Mouse (Mus musculus) c-Kit-negative CD71-positive TER-119-positive erythroid progenitor cells, embryonic 14.5 days (primary cell): ENCODE measurements around the gene Usf2.
A peak's percentile ranks its signal among the peaks of the same experiment; 100 is the strongest.

Experiments used
- DNase-seq: peaks from one replicate; pipeline ENCODE4 v3.0.0-alpha.2; 2013; ENCODE audit warnings: low read depth, low spot score

Usf2 gene

DNA sequence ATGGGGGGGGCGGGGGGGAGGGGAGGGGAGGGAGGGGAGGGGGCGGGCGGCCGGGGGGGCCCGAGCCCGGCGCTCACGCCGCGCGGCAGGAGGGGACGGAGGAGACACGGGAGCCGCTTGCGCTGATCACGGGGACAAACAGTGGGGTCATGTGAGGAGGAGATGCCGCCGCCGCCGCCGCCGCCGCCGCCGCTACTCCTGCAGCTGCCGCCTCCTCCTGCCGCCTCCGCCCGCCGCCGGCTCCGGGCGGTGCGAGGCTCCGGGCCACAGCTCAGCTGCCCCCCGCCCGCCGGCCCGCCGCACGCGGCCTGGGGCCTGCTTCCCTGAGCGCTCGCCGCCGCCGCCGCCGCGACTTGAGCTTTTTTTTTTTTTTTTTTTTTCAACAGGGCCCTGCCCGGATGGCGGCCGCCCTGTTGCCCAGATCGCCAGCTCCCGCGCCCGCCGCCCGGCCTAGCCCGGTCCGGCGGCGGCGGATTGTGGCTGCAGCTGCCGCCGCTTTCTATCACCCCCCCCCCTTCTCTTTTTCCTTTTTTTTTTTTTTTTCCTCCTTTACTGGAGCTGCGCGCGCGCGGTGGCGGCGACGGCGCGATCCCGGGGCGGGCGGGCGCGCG, at the start of gene Usf2:
TSS of gene Usf2 (minus strand) at position 48 of the 611 bp plus-strand sequence.
- peak; percentile 34 for DNase-seq

DNA sequence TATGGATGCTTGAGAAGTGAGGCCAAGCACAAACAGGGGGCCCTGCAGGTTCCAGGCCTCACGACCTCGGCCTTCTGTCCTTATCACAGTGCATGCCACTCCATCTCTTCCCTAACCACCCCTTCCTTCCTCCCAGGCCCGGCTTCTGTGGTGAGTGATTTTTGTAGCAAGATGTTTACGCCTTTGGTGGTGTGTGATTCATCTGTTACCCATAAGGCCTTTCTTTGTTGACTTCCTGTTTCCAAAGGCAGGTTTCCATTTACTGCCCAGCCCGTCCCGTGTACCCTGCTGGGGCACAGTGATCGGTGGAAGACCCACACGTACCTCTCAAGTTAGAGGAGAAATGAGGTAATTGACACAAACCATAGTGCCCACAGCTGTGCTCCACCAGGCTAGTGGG, 46.0 kb upstream of the Usf2 start:
- DNase-seq = no peak

DNA sequence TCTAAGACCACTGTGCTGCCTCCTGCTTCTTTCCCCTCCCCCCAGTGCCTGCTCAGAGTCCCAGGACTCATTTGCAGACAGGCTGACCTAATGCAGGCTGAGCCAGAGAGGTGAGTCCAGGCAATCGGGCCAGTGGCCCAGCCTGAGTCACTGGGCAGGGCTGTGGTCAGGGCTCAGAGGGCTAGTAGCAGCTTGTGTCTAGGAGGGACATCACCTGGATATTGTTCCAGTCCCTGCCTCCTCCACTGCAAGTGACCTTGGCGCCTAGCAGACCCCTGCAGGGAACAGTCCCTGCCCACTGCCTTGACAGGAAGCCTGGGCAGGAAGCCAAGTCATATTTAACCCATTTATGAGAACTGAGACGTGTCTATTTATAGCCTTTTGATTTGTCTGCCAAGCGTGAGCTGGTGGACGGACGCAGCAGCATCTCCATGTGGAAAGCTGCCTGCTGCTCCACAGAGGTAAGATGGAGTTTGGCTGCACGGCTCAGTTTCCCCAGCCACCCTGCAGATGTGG, 44.0 kb upstream of the Usf2 start:
- no peak for DNase-seq

DNA sequence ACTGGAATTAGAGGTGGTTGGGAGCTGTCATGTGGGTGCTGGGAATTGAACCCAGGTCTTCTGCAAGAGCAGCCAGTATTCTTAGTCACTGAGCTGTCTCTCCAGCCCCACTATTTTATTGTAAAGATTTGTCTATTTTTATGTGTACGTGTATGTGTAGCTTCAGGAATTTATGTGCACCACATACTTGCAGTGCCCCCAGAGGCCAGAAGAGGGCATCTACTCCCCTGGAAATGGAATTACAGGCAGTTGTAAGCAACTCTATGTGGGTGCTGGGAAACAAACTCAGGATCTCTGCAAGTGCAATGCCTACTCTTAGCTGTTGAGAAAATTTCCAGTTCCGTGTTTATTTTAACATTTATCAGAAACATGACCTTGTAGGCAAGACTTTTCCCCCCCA, 39.9 kb upstream of the Usf2 start:
- DNase-seq = no peak

DNA sequence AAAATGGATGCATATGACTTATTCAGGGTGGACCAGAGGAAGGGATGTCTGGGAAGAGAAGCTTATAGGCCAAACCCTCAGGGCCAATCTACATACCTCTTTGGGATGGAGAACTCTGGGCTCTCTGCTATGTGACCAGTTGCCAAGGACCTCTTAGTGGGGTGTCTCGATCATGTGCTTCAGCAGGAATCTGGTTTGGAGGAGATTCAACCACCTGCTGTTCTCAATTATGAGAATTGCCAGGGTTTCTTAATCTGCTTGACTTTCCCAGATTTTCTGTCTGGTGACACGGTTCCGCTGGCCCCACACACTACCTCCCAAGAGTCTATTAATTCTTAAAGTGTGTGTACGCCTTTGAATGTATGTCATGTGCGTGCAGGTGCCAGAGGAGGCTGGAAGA, 37.4 kb upstream of the Usf2 start:
- no peak for DNase-seq

DNA sequence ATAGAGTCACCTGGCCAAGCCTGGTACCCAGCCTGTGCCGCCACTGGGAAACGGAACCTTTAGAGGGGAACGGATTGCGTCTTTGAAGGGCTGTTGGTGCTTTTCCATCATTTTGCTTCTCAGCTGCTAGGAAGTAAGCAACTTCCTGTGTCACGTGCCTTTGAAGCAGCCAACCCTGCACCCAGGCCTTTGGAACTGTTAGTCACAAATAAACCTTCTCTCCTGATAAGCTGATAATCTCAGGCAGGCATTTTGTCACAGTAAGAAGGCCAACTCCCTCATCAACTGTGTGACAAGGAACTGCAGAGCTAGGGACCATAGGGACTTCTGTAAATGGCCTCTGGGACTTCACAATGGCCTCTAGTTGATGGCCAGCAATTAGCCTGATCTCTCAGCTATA, 35.5 kb upstream of the Usf2 start:
- DNase-seq = no peak

DNA sequence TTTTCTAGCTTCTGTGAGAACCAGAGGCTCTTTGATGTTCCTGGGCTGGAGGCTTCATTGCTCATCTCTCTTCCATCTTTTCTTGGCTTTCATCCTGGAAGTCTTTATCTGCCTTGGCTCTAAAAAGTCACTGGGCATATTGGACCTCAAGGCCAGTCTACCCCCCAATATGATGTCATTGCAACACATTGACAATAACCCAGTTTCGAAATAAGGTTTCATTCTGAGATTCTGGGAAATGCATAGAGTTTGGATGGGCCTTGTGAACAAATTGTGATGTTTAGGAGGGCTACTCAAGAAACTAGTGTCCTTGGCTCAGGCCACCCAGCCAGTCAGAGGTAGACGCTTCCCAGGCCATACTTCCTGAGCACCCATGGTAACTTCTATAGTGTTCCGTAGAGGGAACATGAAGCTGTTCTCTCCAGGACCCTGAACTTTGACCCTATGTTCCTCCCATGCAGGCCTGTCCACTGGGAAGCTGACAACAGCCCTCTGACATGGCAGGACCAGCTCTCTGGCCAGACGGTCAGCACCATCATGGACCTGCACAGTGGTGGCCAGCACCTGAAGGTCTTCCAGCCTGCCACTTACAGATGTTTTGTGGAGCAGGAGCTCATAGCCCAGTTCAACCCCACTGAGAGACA, 32.0 kb upstream of the Usf2 start:
- no peak for DNase-seq

DNA sequence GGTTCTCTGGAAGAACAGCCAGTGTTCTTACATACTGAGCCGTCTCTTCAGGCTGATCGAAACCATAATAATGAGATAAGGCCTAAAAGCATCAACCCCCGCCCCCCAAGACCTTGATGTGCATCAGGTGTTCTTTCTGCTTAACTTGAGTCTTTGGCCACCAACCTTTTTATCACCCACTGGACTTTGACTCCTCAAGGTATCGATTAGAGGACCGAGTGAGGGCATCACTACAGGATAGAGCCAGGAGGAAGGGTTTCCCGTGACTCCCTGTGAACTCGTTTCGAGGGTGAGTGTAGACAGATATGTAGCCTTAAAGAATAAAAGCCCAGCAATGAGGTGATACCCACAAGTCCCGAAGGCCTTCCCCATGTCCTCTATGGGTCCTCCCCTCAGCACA, 28.8 kb upstream of the Usf2 start:
- no peak for DNase-seq

DNA sequence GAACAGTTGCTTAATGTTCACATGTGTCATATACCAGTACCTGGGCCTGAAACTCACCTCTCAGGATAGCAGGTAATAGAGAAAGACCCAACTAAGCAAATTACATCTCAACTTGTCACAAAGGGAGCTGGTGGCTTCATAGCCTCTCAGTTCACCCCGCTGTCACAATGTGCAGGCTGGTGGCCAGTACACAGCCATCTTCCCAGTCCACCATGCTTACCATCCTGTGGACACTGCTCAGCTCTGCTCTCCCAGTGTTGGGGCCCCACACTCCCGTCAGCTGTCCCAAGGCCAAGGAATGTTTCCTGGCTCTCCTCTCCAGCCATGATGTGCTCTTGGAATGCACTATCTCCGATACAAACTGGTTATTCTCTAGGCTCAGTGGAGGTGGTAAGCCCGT, 25.1 kb upstream of the Usf2 start:
- DNase-seq = no peak

DNA sequence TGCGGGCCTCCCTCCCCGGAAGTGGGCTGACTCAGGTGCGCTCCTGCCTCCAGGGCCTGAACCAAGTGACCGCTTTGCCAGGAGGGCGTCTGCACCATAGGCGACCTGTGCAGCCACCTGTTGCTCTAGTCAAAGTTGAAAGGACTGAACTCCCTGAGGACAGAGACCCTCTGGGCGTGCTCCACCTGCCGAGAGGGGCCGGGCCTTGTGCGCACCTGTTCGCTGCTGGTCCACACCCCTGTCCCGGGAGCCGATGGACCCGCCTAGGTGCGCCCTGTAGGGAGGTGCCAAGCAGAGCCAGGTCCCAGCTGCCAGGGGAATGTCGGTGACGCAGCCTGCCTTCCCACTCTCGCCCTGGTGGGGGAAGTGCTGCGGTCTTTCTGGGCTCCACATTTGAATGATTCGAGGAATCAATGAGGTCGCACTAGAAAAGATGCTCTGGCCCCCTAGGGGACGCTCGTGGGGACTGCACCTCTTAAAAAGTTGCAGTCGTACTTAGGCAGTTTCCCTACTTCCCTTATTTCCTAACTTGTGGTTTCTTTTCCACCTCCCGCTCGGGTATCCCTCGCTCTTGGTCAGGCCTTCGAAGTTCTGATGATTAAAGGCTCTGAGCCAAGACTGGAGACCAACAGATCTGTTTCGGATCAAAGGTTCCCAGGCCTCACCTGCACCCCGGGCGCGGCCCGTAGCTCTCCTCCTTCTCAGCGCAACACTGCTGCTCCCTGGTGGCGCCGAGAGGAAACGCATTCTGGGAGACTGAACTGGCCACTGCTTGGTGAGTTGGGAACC, 17.1 kb upstream of the Usf2 start, which contains the start of gene Fam187b:
TSS of gene Fam187b (plus strand) at position 290 of the 789 bp plus-strand sequence.
- peak; percentile 62 for DNase-seq

DNA sequence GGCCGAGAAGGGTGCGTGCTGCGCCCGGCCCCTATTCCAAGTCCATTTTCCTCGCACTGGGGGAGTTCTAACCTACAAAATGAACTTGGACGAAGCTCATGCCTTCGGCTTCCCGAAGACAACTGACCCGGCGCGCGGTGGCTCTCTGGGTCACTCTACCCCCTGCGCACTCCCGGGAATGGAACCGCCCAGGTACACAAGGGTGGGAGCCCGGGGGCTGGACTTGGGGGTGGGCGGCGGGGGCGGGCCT, 16.6 kb upstream of the Usf2 start, which contains the start of gene Lsr:
TSS of gene Lsr (minus strand) at position 214 of the 250 bp plus-strand sequence.
- no peak for DNase-seq

DNA sequence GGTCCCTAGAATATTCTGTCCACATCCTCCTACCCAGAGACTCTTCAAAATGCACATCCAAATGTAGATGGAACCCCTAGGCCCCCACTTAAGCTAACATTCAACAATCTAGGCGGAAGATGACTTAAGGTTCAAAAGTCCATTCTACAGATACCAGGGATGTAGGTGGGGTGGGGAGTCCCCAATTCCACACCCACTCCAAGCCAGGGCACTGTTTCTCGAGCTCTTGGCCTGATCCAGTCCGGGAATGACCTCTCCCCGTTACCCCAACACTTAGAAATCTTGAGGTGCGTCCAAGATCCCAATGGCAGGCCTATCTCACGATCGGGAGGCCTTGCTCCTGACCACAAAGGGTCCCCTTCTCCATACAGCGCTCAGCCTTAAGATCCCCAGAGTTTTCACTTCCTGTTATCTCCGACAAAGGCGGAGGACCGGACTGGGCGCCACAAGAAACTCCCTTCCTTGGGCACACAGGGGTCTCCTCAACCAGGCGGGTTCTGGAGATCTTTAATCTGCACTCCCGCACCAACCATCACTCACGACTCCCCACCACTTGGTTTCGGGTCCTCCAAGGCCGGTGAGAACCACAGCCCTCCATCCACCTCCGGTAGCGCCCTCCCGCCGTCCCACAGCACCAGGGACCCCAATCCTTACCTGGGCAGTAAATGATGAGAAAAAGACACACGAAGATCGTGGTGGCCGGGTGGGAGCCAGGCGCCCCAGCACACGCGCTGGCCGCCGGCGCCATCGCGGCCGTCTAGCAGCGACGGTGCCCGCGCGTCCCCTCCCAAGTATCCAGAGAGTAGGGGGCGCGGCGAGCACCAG, 16.0 kb upstream of the Usf2 start:
- DNase-seq = no peak

DNA sequence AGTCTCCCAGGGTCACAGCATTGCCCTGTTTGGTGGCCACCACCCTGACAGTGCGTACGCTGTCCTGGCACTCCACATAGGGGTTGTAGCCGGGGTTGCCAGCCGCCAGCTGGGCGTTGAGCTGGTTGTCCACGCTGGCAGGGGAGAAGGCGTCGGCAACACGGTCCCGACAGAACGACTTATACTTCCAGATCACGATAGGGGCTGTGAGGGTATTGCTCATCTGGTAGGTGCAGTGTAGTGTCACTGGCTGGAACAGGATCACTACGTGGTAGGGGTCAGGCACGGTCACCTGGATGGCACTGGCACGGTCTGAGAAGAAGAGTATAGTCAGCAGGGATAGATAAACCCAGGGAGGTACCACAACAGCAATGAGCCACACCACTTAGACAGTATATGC, 15.3 kb upstream of the Usf2 start:
- no peak for DNase-seq

DNA sequence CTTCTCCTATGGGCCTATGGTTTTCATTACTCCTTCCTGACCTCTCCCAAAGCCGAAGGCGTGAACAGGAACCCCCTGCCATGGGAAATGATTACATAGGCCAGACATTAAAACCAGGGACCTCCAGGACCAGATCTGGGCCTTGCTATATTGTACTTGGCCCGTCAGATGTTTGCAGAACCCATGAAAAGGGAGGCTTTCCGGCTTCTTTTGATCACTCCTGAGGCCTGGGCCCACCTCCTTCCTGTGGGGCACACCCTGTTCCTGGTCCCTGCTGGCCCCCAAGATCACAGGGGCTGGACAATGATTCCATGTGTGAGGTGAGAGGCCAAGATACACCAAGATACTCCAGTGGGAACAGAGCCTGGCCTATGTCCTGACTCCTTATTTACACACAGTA, 12.6 kb upstream of the Usf2 start:
- no peak for DNase-seq

DNA sequence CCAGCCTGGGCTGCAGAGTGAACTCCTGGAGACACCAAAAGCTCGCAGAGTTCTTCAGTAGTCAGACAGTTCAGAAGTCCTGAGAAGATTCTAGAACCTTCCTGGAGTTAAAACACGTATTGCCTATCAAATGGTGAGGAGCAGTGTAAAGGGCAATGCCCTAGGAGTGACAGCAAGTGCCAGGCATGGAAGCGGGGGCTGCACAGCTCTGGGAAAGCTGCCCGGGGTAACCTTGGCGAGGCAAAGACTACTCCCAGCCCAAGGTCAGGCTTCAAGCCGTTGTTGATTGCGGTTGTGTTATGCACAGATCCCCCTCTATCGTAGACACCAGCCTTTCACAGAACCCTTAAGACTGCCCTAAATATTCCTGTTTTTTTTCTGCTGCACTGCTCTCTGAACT, 12.0 kb upstream of the Usf2 start:
- DNase-seq = no peak

DNA sequence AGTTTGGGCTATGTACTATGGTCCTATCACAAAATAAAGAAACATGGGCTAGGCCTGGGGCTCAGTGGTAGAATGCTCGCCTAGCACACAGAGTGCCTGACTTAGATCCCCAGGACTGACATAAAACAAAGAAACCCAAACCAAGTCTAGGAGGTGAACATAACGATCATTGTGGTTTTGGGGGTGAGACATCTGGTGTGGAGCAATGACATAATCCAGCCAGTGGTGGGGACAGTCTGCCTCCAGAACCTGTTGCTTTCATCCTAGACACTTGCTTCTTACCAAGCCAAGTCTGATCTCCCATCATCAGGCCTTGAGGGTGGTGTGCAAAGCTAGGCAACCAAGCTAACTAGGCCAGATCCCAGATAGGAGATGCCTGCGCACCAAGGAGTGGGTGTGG, 10.1 kb upstream of the Usf2 start:
- DNase-seq = no peak

DNA sequence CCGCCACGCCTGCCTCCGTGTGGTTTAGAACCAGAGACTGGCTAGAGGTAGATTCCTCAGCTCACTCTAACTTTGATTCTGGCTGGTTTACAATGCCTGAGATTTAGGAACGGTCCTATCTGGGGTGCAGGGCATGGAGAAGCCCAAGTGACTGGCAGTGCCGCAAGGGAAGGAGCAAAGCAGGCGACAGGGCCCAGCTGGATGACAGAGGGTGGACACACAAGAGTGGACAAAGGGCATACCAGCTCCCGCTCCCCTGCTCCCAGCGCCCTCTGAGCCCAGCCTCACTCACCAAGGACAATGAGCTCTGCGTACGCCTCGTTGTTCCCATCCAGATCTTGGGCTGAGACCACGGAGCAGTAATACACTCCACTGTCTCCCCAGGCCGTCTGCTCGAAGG, 9.1 kb upstream of the Usf2 start:
- no peak for DNase-seq

DNA sequence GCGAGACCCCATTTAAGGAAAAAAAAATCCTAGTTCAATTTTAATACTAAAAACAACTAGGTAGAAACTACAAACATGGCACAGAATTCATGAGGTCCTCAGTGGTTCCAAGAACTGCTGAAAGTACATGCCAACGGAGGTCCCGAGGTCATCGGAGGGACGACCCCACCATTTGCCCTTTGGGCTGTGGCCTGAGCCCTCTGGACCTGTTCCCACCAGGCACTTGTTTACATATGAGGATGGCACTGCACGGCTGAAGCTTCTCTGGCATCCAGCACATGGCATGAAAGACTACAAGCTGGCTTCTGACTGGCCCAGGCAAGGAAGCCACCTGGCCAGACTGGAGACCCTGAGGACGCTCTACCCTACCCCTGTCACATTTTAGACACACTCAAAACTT, 7.8 kb upstream of the Usf2 start:
- DNase-seq = no peak

DNA sequence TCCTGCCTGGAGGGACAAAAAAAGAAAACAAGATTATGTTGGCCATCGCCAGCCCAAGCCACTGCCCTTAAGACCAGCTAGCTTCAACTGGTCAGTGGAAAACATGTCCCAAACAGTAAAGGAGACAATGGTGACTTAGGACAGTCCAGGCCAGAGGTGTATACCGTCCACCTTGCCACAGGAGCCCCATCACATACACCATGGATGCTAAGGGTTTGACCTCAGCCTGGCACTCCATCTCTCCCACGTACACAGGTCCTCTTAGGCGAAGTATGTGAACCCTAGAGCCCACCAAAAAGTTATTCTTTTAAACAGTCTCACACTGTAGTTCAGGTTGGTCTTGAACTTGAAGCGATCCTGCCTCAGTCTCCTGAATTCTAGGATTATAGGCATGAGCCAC, 6.3 kb upstream of the Usf2 start:
- no peak for DNase-seq

DNA sequence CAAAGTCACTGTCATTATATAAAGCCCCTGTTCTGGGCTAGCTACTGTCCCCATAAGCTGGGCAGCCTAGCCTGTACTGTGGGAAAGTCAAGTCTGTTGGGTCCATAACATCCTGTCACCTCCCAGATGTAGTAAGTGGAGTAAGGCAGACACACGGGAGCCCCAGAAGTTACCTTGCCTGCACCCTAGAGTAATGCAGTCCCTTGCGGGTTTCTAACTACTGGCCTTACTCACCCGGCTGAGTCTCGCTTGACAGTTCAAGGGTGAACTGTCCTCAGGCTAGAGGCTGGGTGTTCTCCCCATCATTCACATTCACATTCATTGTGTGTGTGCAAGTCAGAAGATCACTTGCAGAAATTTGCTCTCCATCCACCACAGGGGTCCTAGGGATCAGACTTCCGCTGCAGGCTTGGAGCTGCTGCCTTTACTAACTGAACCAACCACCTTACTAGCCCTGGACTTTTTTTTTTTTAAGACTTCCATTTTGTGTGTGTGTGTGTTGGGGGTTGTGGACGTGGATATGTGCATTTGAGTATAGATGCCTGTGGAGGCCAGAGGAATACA, 3.3 kb upstream of the Usf2 start:
- DNase-seq = no peak

DNA sequence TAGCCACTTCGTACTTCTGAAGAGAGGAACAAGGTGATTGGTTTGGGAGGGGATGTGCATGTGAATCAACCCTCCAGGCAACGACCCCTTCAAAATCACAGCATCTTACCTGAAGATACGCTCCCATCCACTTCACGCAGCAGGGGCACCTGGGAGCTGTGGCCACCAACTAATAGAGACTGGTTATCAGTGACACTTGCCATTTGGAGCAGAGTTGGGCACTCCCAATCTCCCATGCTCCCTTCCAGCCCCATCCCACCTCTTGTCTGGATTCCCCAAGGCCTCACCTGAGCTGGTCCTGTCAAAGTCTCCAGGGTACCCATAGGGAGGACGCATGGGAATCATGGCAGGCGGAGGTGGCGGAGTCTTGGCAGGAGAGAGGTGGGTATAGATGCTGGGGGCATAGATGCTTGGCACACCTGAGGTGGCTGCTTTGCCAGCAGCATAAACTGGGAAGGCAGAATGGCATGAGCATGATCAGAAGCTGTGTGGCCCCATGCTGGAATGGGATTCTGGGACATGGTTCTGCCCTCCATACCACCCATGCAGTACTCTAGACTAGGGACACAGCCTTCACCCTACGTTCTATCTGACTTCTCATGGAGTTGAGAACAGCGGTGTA, 2.4 kb upstream of the Usf2 start:
- DNase-seq = no peak
